Mouse (Mus musculus): ENCODE measurements around the gene Cryge.

GRCm38 (mm10) chr1:65005575-65005974 lies 45.4 kb downstream of the Cryge start:
- TF ChIP-seq CTCF (IDR thresholded peaks at IDR 0.05; ENCODE audit: low read depth, low read length) = no peak
- no peak for TF ChIP-seq POLR2A (IDR thresholded peaks at IDR 0.05; ENCODE audit: insufficient read depth, low read length)
- TF ChIP-seq EP300 (IDR thresholded peaks at IDR 0.05; ENCODE audit: insufficient read depth, low read depth, low read length) = no peak

All from ES-Bruce4 (cell line).